Mouse (Mus musculus): ENCODE measurements around the gene Shisa8. TPM values are rescaled to one million over a fixed set of nuclear protein-coding genes. Genes with fewer than 3 reads are reported as not detected.

Gene Shisa8
- polyA plus RNA-seq, 1 experiment from 2014 or later, result 0.55 TPM

- H3K27ac ChIP-seq (ENCODE audit: low read length), result no peak overlapping the region
- WGBS, result 23% methylated on average over 7 of the region's 7 CpGs
- ATAC-seq (ENCODE audit: low read depth), result no peak
- H3K27me3 ChIP-seq (ENCODE audit: control insufficient read depth, insufficient read depth, low read depth, low read length), result peaks cover 53% of the 10 kb centered on the region
- H3K9me3 ChIP-seq (ENCODE audit: control insufficient read depth, low read length), result no peaks in the 10 kb centered on the region
- H3K4me3 ChIP-seq (ENCODE audit: low read length), result no peak overlapping the region
- peaks cover 4% of the 10 kb centered on the region for H3K4me1 ChIP-seq (replicated peaks; ENCODE audit: control insufficient read depth, insufficient read depth, low read length)
- H3K4me2 ChIP-seq (ENCODE audit: low read depth, low read length), result no peak overlapping the region
- no peak overlapping the region for H3K9ac ChIP-seq (ENCODE audit: low read length)
- no peaks in the 10 kb centered on the region for H3K36me3 ChIP-seq (ENCODE audit: control insufficient read depth, insufficient read depth, low read length)
These were observed 4.4 kb upstream of the Shisa8 start for GRCm38 (mm10) chr15:82217039-82217438.

GRCm38 (mm10) chr15:82216142-82216827, 3.7 kb upstream of the Shisa8 start:
- ATAC-seq (ENCODE audit: low read depth), result no peak
- WGBS, result 42% methylated on average over 20 of the region's 20 CpGs
- Histone ChIP-seq H3K4me2 (ENCODE audit: low read depth, low read length) (no peak overlapping the region), H3K27ac (ENCODE audit: low read length) (no peak overlapping the region), H3K4me1 (replicated peaks; ENCODE audit: control insufficient read depth, insufficient read depth, low read length) (peaks cover 10% of the 10 kb centered on the region), H3K27me3 (ENCODE audit: control insufficient read depth, insufficient read depth, low read depth, low read length) (peaks cover 61% of the 10 kb centered on the region), H3K36me3 (ENCODE audit: control insufficient read depth, insufficient read depth, low read length) (no peaks in the 10 kb centered on the region), H3K9ac (ENCODE audit: low read length) (no peak overlapping the region), H3K9me3 (ENCODE audit: control insufficient read depth, low read length) (no peaks in the 10 kb centered on the region), H3K4me3 (ENCODE audit: low read length) (no peak overlapping the region)

- ATAC-seq (ENCODE audit: low read depth), result no peak
- Histone ChIP-seq H3K9ac (ENCODE audit: low read length) (no peak overlapping the region), H3K4me1 (replicated peaks; ENCODE audit: control insufficient read depth, insufficient read depth, low read length) (peaks cover 10% of the 10 kb centered on the region), H3K27me3 (ENCODE audit: control insufficient read depth, insufficient read depth, low read depth, low read length) (peaks cover 67% of the 10 kb centered on the region), H3K4me3 (ENCODE audit: low read length) (no peak overlapping the region), H3K4me2 (ENCODE audit: low read depth, low read length) (no peak overlapping the region), H3K36me3 (ENCODE audit: control insufficient read depth, insufficient read depth, low read length) (no peaks in the 10 kb centered on the region), H3K27ac (ENCODE audit: low read length) (no peak overlapping the region), H3K9me3 (ENCODE audit: control insufficient read depth, low read length) (no peaks in the 10 kb centered on the region)
- 30% methylated on average over 11 of the region's 11 CpGs for WGBS
These were observed 2.9 kb upstream of the Shisa8 start for GRCm38 (mm10) chr15:82215332-82216046.

GRCm38 (mm10) chr15:82213222-82213621, 607 bp upstream of the Shisa8 start:
- WGBS, result 14% methylated on average over 4 of the region's 4 CpGs
- Histone ChIP-seq H3K4me3 (ENCODE audit: low read length) (no peak overlapping the region), H3K27me3 (ENCODE audit: control insufficient read depth, insufficient read depth, low read depth, low read length) (peaks cover 84% of the 10 kb centered on the region), H3K9me3 (ENCODE audit: control insufficient read depth, low read length) (no peaks in the 10 kb centered on the region), H3K9ac (ENCODE audit: low read length) (no peak overlapping the region), H3K4me1 (replicated peaks; ENCODE audit: control insufficient read depth, insufficient read depth, low read length) (peaks cover 10% of the 10 kb centered on the region), H3K27ac (ENCODE audit: low read length) (no peak overlapping the region), H3K4me2 (ENCODE audit: low read depth, low read length) (no peak overlapping the region), H3K36me3 (ENCODE audit: control insufficient read depth, insufficient read depth, low read length) (no peaks in the 10 kb centered on the region)
- no peak for ATAC-seq (ENCODE audit: low read depth)

- 1% methylated on average over 97 of the region's 112 CpGs for WGBS
- peaks cover 13% of the 10 kb centered on the region for H3K4me1 ChIP-seq (replicated peaks; ENCODE audit: control insufficient read depth, insufficient read depth, low read length)
- peaks cover 90% of the 10 kb centered on the region for H3K27me3 ChIP-seq (ENCODE audit: control insufficient read depth, insufficient read depth, low read depth, low read length)
- no peaks in the 10 kb centered on the region for H3K36me3 ChIP-seq (ENCODE audit: control insufficient read depth, insufficient read depth, low read length)
- H3K4me3 ChIP-seq (ENCODE audit: low read length), result peak overlapping the region; percentile 42
- ATAC-seq (ENCODE audit: low read depth), result peak; percentile 64
- H3K4me2 ChIP-seq (ENCODE audit: low read depth, low read length), result peak overlapping the region; percentile 62
- peak overlapping the region; percentile 6; the same call in 1 of the 2 replicates for H3K9ac ChIP-seq (ENCODE audit: low read length)
- H3K27ac ChIP-seq (ENCODE audit: low read length), result no peak overlapping the region
- H3K9me3 ChIP-seq (ENCODE audit: control insufficient read depth, low read length), result no peaks in the 10 kb centered on the region
These were observed 484 bp downstream of the Shisa8 start for GRCm38 (mm10) chr15:82211911-82212751.

GRCm38 (mm10) chr15:82211281-82211680, 1.3 kb downstream of the Shisa8 start:
- Histone ChIP-seq H3K4me2 (ENCODE audit: low read depth, low read length) (peak overlapping the region; percentile 62; the same call in 1 of the 2 replicates), H3K27me3 (ENCODE audit: control insufficient read depth, insufficient read depth, low read depth, low read length) (peaks cover 91% of the 10 kb centered on the region), H3K27ac (ENCODE audit: low read length) (no peak overlapping the region), H3K4me1 (replicated peaks; ENCODE audit: control insufficient read depth, insufficient read depth, low read length) (peaks cover 15% of the 10 kb centered on the region), H3K9ac (ENCODE audit: low read length) (no peak overlapping the region), H3K9me3 (ENCODE audit: control insufficient read depth, low read length) (no peaks in the 10 kb centered on the region), H3K36me3 (ENCODE audit: control insufficient read depth, insufficient read depth, low read length) (no peaks in the 10 kb centered on the region), H3K4me3 (ENCODE audit: low read length) (peak overlapping the region; percentile 42)
- 6% methylated on average over 11 of the region's 11 CpGs for WGBS
- no peak for ATAC-seq (ENCODE audit: low read depth)

GRCm38 (mm10) chr15:82210801-82211200, 1.8 kb downstream of the Shisa8 start:
- Histone ChIP-seq H3K4me2 (ENCODE audit: low read depth, low read length) (no peak overlapping the region), H3K36me3 (ENCODE audit: control insufficient read depth, insufficient read depth, low read length) (no peaks in the 10 kb centered on the region), H3K4me3 (ENCODE audit: low read length) (no peak overlapping the region), H3K27me3 (ENCODE audit: control insufficient read depth, insufficient read depth, low read depth, low read length) (peaks cover 90% of the 10 kb centered on the region), H3K9ac (ENCODE audit: low read length) (no peak overlapping the region), H3K4me1 (replicated peaks; ENCODE audit: control insufficient read depth, insufficient read depth, low read length) (peaks cover 15% of the 10 kb centered on the region), H3K9me3 (ENCODE audit: control insufficient read depth, low read length) (no peaks in the 10 kb centered on the region), H3K27ac (ENCODE audit: low read length) (no peak overlapping the region)
- ATAC-seq (ENCODE audit: low read depth), result no peak
- 40% methylated on average over 1 of the region's 1 CpGs for WGBS

- 81% methylated on average over 13 of the region's 13 CpGs for WGBS
These were observed 3.1 kb downstream of the Shisa8 start for GRCm38 (mm10) chr15:82209295-82210050.

More at GRCm38 (mm10) chr15:82209295-82210050, 3.1 kb downstream of the Shisa8 start:
- H3K36me3 ChIP-seq (ENCODE audit: control insufficient read depth, insufficient read depth, low read length), result no peaks in the 10 kb centered on the region
- peaks cover 79% of the 10 kb centered on the region for H3K27me3 ChIP-seq (ENCODE audit: control insufficient read depth, insufficient read depth, low read depth, low read length)
- H3K4me2 ChIP-seq (ENCODE audit: low read depth, low read length), result no peak overlapping the region
- no peak overlapping the region for H3K27ac ChIP-seq (ENCODE audit: low read length)
- H3K9me3 ChIP-seq (ENCODE audit: control insufficient read depth, low read length), result no peaks in the 10 kb centered on the region
- ATAC-seq (ENCODE audit: low read depth), result no peak
- peaks cover 15% of the 10 kb centered on the region for H3K4me1 ChIP-seq (replicated peaks; ENCODE audit: control insufficient read depth, insufficient read depth, low read length)
- no peak overlapping the region for H3K9ac ChIP-seq (ENCODE audit: low read length)
- H3K4me3 ChIP-seq (ENCODE audit: low read length), result no peak overlapping the region
